In genomic region chr1:172082101-172082898, GRCm38 (mm10) we compare ENCODE assay signal across 8 mouse cellular contexts. TPM values are rescaled to one million over a fixed set of nuclear protein-coding genes. Genes with fewer than 3 reads are reported as not detected.
DNase-seq lines count a peak whose midpoint lies in the region; ATAC-seq lines count a peak whose summit lies in the region.

Copa (plus strand) TSS chr1:172082529.
Ncstn (minus strand) TSS chr1:172082795.

- DNase-seq in adrenal gland, adult (ENCODE audit: inconsistent age in 2 of 2, low spot score in 1 of 2): peak; percentile 95 to 99
- DNase-seq in embryo, embryonic 10.5 days (ENCODE audit: low spot score): peak; percentile 98
- peak; percentile 92 for DNase-seq in gastrocnemius, postnatal 14 days
- peak; percentile 92 to 94 for DNase-seq in left cerebral cortex, postnatal 10 days (ENCODE audit: extremely low spot score in 1 of 2, low spot score in 2 of 2)
- DNase-seq in right cerebral cortex, postnatal 25 days: peak; percentile 91
- DNase-seq in urinary bladder, postnatal 4 days (ENCODE audit: low spot score in 2 of 2): peak; percentile 89 to 90

- peak; percentile 98 for ATAC-seq in inflammation-experienced regulatory T-cells, adult 6 months
- ATAC-seq in megakaryocyte-erythroid progenitor cell, adult 5-6 weeks (replicated peaks; ENCODE audit: low FRiP score, low TSS enrichment, poor library complexity, severe bottlenecking): peak; percentile 97

- intact Hi-C loops in gastrocnemius, postnatal 14 days (cut with DNase I; ENCODE audit: low total_unique reads): no loop called here
- intact Hi-C loops in left cerebral cortex, postnatal 10 days (cut with DNase I): no loop called here

RNA-seq across cellular contexts. Expression of gene Copa, which starts in this region (rescaled TPM):
- total RNA-seq in gastrocnemius, postnatal 14 days (2021): 10 to 100 TPM; 80.8 to 80.9 TPM
- polyA plus RNA-seq in inflammation-experienced regulatory T-cells, adult 6 months (2017; shearing (Covaris generic)): 100 to 1,000 TPM in 1 of 3 experiments, 10 to 100 TPM in 2; 94.5 to 111 (median 98.0) TPM
- total RNA-seq in left cerebral cortex, postnatal 10 days (2021): 100 to 1,000 TPM; 179 to 183 TPM
- total RNA-seq in megakaryocyte-erythroid progenitor cell, adult 5-6 weeks (2014; fragmentation: Nextera tagmentation): 107 and 133 TPM in 2 replicates
- total RNA-seq in megakaryocyte-erythroid progenitor cell, adult 5-6 weeks (2017): 107 and 114 TPM in 2 replicates

RNA-seq across cellular contexts. Expression of gene Ncstn, which starts in this region (rescaled TPM):
- total RNA-seq in gastrocnemius, postnatal 14 days (2021): 10 to 100 TPM; 33.6 to 34.5 TPM
- 100 to 1,000 TPM in 2 of 3 experiments, 10 to 100 TPM in 1; 97.1 to 147 (median 109) TPM for polyA plus RNA-seq in inflammation-experienced regulatory T-cells, adult 6 months (2017; shearing (Covaris generic))
- 10 to 100 TPM; 79.0 to 82.2 TPM for total RNA-seq in left cerebral cortex, postnatal 10 days (2021)
- total RNA-seq in megakaryocyte-erythroid progenitor cell, adult 5-6 weeks (2014; fragmentation: Nextera tagmentation): 42.0 and 57.3 TPM in 2 replicates
- 19.7 and 24.6 TPM in 2 replicates for total RNA-seq in megakaryocyte-erythroid progenitor cell, adult 5-6 weeks (2017)

Comparison
In these comparisons a context has a peak if more than half of its experiments do, and no peak if none do; other contexts are left out.
1. Peak in every context shown above with its lines: DNase-seq and ATAC-seq.